Mouse (Mus musculus) lung, postnatal 14 days (tissue): ENCODE results near the gene Col8a2.

Experiments
- DNase-seq: peaks from one replicate; pipeline ENCODE4 v3.0.0; 2021

The Col8a2 gene

DNA sequence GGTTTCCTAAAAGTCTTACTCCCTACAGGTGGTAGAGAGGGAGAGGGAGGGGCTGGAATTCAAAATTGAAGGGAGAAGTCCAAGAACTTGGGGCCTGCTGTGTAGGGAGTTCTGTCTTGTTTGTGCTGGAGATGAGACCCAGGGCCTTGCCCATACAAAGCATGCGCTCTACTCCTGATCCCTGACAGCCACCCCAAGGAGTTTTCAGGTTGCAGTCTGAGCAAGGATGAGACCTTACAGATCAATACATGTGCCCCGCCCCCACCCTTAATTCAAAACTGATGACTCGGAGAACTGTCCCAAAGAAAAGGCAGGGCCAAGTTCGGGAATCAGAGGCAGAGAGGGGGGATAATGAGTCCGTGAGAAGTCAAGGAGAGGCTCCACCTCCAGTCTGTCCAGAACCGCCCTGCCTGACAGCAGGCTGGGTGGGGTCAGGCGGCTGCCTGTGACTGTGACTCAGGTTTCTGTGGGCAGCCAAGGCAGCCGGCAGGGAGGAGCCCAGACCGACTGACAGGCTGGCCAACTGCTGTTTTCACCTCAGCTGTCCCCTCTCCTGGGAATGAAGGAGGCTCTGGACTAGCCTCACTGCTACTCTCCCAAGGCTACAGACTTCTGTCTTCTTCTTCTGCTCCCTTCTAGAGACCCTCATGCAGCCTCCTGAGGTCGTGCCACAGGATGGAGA is 25.9 kb upstream of the Col8a2 start:
- peak; percentile 78 for DNase-seq

DNA sequence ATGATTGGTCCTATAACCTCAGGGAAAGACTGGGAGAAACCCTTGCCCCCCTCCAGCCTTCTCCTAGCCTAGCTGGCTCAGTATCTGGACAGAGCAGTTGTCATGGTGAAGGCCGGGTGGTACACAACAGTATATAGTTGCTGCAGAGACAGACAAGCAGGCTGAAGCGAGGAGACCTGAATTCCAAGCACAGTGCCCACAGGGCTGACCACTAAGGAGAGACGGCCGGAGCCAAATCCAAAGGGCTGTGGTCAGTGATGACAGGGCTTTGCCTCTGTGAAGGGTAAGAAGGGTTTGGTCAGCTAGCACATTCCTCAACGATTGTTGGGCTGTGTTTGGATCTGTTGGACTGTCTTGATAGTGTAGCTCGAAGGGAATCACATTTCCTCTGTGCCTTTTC is 25.3 kb upstream of the Col8a2 start:
- DNase-seq = no peak

DNA sequence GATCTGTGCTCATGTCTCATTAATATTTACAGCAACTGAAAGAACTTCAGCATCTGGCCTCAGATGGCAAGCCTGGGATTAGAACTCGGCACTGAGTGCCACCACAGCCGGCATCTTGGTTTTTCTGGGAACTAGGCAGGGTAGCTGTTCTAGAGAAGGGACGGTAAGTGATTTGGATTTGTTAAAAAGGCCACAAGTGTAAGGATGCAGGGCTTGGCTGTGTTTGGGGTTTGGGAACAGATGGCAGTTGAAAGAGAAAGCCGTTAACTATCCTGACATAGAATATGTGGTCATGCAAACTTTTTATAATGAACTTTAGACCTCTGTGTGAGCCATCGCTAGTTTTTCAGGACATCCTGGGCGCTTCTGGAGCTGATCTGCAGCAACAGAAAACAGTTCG is 24.9 kb upstream of the Col8a2 start:
- no peak for DNase-seq

DNA sequence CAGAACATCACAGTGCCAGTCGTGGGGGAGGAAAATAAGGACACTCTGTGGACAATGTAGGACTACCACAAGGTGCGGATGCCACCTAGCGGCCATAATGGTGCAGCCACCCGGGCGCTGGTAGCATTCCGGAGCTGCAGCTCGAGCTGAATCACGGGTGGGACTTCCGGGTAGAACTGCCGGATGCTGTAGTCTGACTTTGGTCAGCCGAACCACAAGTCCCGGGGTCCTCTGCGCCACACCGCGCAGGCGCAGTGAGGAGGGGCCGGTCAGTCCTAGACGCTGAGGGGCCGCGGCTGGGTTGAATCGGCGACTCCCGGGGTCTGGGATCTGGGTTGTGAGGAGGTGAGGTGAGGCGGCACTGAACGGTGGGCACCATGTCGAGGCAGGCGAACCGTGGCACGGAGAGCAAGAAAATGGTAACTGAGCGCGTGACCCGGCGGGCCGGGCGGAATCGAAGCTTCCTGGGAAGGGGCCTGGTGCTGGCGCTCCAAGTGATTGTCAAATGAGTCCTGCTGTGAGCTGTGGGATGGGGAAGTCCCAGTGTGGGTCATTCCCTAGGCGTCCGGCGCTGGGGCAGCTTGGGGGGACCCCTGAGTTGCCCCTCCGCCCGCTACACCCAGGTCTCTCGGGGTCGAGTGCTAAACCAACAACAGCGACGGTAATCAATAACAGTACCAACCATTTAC is 24.3 kb upstream of the Col8a2 start, which contains the start of gene Trappc3:
Gene Trappc3, plus strand, starts transcription at position 207 of the 689 bp plus-strand sequence.
- peak; percentile 100 for DNase-seq

DNA sequence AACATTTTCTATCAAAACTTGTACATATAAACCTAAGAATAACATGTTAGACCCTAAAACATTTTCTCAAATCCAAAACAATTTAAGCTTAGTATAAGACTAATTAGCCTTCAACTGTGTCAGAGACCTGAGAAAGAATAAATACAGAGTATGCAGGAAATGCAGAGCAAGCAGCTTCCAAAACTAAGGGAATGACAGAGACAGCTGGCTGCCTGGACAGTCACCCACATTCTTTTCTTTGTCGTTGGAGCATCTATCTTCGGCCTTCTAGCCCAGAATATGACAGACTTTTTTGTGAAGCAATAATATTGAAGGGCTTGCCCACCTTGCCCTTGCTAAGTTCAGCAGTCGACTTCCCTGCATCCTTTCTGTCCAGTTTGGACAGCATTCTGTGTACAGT is 17.3 kb upstream of the Col8a2 start:
- DNase-seq = no peak

DNA sequence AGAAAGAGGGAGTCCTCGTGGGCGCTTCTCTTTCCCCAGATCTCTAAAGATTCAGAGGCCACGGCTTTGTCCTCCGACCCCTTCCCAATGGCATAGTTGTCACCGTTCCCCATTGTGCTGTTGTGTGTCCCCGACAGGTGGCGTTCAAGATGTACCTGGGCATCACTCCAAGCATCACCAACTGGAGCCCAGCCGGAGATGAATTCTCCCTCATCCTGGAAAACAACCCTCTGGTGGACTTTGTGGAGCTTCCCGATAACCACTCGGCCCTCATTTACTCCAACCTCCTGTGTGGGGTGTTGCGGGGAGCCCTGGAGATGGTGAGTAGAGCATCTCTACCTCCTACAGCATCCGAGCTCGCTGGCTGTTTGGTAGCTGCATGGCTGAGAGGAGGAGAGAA is 12.8 kb upstream of the Col8a2 start:
- no peak for DNase-seq

DNA sequence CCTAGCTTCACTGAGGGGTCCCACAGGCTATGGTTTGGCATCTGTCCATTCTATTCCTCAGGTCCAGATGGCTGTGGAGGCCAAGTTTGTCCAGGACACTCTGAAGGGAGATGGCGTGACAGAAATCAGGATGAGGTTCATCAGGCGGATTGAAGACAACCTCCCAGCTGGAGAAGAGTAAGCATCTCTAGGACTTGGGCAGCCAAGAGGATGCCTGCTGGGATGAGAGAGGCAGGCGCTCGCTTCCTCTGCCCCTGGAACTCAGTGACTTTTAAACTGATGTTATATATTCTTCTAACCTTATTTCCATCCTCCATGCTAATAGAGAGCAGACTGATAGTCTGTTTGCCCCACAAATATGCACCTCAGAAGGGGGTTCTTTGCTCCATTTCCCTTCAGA is 11.5 kb upstream of the Col8a2 start:
- no peak for DNase-seq

DNA sequence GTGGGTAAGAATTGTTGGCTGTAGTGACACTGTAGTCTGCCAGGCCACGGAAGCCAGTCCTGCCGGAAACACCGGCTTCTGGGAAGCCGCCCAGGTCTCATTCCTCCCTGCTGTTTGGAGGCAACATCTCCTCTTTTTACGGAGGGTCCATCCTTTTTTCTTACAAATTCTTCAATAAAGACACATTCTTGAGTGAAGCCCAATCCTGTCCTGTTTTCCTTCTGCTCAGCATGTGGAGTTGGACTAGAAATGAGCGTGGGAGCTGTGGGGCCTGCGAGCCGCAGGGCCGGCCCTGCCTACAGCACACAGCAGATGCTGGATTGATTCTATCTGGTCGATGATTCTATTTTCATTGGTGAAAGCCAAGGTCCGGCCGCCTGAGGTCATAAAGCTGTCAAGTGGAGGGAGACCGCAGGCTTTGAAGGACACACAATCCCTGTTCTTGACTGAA is 10.9 kb upstream of the Col8a2 start:
- DNase-seq = peak; percentile 30

DNA sequence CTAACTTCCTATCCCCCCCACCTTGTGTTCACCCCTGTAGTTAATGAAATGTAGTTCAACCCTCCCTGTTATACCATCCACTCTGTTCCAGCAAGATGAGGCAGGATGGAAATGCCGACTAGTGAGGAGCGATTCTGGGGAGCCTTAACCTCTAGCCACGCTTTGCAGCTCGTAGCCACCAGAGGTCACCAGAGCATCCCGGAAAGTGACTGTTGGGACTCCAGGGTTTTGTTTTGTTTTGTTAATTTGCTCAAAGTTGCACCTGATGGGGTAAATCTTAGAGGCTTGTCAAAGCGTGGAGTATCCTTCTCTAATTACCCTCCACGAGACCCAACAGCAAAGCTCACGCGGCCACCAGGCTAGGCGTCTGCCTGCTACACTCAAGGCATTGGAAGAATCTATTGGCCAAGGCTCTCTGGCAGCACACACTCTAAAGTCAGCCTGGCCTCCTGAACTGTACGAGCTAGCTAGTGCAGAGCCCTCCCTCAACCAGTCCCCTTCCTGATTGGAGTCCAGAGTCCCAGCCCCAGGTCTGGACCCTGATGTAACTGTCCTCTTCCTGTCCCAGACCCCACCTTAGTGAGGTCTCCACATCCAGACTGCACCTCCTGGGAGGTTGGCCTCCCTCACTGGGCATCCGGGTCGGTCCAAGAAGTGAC is 8.6 kb upstream of the Col8a2 start:
- peak; percentile 61 for DNase-seq

DNA sequence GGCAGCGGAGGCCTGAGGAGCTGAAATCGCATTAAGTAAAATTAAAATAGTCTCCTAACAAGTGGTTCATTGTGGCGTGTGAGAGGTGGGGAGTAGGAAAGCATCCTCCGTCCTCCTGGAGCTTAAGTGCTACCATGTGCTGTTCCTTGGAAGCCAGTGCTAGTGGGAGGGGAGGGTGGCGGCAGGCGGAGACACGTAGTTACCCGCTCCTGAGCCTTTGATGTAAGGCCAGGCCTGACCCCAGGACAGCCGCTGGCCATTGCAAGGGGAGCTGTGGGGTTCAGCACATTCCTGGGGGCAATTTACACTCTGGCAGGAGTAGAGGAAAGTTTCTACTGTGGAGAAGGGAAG is 8.1 kb upstream of the Col8a2 start:
- DNase-seq = no peak

DNA sequence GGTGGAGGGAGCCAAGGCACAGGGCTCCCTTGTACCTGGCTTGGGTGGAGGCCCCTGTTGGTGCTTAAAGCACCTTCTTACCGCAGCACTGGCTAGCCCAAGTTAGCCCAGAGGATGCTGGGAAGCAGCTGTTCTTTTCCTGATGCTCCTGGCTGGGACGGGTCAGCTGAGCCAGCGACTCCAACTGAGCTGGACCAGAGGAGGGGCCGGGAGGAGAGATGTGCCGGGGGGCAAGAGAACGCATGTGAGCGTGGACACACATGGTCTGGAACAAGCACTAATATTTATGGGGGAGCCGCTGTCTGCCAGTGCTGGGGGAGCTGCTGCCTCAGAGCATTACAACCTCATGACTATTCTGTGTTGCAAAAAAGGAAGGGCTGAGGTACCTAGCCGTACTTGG is 7.6 kb upstream of the Col8a2 start:
- DNase-seq = no peak

DNA sequence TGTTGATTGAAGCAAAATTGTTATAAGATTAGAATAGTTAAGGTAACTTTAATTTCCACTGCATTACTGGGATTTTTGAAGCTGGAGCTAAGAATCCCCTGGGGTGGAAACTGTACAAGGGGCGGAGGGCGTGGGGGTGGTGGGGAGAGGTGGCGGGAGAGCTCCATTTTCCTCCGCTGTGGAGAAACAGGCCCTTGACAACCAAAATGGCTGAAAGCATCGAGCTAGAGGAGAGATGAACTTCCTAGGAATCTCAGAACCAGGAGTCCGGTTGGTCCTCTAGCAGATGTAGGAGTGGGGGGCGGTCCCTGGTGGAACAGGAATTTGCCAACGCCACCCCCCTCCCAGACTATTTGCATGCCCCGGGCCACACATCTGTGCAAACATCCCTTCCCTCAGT is 4.9 kb upstream of the Col8a2 start:
- DNase-seq = no peak

DNA sequence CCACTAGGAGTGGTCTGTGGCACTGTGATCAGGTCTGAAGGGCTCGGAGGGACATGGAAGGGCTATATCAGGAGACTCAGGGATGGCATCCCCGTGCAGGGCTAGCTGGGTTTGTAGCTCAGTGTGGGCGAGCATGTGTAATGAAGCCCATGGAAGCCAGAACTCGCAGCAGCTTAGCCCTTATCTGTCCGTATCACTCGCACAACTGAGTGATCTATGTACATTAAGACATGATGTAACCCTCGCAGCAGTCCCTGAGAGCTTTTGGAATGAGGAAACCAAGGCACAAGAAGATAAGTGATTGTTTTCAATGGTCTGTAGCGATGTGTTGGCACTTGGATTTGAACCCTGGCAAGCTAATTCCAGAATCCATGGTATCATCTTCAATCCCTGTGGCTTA is 3.0 kb upstream of the Col8a2 start:
- DNase-seq = no peak

DNA sequence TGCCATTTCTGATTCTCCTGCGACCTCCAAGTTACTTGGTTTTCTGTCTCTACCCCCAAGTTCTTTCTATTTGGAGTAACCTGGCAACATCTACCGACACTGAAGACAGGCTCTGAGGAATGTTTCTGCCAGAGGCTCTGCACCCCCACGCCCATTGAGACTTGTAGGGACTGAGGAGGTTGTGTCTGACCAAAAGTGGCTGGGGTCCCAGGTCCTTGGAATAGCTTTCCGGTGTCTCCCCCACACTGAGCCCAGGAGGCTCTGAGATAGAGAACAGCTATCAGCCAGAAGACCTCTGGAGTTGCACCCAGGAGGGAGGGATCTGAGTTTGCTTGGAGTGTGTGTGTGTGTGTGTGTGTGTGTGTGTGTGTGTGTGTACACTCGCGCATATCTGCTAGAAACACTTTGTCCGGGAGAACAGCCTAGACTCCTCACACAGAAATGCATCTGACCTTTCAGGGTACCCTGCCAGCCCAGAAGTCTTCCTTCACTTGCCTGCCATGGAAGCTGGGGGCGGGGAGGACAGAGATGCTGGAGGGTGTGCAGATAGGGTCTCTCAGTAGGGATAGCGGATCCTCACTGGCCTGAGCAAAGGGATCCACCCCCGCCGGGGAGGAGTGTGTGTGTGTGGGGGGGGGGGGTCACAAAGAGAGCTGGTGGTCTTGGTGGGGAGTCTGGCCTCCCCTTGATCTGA is 856 bp downstream of the Col8a2 start:
- DNase-seq = no peak

DNA sequence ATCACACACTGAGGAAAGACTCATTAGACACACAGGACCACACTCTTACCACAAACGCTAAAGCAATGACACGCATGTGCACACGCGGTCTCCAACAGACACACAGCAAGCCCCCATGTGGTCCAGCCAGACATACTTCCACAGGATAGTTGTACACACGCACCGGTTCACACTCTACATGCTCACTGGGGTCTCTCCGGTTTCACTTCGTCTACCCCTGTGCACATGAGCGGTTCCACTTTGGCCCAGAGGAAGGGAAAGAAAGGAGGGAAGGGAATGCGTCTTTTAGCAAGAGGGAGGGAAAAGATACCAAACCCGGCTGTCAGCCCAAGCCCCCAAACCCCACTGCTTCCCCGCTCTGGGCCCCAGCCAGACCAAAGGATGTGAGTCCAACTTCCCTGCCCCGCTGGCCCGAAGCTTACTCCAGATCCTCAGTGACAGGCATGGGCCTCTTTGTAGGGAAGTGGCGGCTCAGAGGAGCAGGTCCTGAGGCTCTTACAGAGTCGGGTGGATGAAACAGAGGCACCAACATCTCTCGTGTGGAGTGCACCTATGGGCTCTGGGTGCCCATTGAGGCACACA is 1.6 kb downstream of the Col8a2 start:
- no peak for DNase-seq

DNA sequence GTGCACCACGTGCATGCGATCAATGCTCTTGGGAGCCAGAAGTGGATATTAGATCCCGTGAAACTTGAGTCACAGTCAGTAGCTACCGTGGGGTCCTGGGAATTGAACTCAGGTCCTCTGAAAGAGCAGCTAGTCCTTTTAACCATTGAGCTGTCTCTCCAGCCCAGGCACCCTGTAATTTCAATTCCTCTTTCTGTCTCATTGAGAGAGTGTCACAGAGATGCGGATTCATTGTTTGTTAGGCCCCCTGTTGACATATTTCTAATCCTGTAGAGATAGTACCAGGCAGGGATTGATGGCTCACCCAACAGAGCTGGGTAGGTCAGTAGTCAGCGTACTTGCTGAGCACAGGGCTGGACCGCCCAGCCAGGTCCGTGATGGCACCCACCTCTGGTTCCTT is 3.7 kb downstream of the Col8a2 start:
- DNase-seq = no peak

DNA sequence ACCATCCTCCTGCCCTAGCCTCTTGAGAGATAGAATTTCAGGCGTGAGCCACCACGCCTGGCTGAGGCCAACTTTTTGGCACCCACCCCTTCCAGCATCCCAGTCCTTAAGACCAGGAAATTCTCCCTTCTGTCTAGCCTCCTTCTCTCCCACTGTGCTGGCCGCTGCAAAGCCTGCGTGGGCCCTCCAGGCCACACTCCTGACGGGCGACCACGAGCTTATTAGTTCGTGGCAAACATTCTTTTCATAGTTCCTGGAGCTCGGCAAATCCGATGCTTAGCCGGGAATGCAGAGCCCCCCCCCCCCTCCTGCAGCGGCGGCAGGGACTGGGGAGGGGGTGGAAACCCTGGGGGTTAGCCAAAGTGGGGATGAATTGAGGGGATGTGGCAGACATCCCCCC is 4.6 kb downstream of the Col8a2 start:
- DNase-seq = no peak

DNA sequence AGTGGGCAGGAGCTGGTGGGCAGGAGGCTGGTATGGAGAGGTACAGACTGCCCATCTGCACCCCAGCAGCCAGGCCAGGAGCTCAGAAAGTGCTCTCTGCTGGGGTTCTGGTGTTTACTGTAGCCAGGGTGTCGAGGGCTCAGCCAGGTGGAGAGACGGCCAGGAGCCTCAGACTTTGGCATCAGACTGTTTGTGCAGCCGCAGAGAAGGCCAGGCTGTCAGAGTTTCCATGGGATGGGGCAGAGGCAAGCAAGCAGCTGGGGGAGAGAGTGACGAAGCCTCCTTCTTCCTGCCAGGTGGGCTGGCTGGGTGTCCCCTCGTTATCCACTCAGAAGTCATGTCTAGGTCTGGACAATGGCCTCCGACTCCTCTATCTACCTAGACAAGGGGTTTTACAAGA is 8.6 kb downstream of the Col8a2 start:
- no peak for DNase-seq

DNA sequence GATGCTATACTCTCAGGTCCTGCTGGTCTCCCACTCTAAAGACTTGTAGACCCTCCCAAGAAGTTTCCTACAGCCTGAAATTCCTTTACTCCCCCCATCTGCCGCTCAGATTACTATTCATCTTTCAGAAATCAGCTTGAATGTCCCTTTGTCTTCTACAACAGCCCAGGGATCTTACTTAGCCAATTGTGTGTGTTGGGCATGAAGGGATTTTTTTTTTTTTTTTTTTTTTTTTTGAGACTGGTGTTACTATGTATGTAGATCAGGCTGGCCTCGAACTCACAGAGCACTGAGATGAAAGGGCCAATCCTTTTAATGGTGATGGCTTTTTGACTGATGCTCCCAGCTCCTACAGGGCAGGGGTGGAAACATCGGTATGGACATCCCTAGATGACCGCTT is 9.3 kb downstream of the Col8a2 start:
- DNase-seq = no peak

DNA sequence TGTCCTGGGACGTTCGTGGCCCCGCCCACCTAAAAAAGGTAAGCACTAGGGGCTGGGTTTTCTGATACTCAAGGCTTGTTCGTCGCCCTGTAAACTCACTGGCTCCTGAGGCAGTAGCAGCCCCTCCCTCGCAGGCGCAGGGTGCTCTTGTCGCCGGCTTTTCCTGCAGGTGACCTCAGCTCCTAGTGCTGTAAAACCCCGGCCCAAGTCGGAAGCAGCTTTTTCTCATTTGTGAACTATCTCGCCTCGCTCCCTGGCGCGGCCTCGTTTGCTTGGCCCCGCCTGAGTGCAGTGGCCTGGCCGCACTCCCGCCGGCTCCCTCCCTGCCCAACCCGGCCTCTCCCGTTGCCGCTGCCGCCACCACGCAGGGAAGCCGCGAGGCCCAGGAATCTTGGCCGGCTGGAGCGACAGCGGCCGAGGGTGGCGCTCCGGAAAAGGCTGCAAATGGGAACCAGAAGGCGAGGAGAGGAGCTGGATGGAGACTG is 10.1 kb downstream of the Col8a2 start:
- DNase-seq = peak; percentile 77

DNA sequence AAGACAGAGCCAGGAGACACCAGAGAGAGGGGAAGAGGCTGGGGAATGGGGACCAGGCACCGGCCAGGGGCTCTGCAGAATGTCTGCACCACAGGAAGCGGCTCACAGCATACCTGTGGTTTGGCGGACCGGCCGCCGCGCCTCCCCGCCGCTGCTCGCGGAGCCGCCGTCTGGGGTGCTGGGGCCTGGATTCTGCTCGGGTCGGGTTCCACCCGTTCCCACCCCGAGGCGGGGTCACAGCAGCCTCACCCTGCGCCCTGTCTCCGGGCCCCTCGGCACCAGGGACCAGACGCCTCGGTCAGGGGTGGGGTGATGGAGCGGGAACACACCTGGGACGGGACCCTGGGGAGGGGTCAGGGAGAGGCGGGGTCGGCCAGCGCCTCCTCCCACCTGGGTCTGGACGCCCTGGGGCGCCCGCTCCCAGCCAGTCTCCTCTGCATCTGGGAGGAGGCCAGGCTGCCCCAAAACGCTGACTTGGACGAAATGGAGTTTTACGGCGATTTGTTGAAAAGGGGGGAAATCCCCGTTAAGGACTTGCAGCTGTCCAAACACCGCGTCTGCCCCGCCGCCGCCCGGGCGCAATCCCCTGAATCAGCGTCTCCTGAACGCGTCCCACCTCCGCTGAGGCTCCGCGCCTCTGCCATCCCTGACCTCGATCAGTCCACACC is 14.5 kb downstream of the Col8a2 start:
- DNase-seq = no peak

DNA sequence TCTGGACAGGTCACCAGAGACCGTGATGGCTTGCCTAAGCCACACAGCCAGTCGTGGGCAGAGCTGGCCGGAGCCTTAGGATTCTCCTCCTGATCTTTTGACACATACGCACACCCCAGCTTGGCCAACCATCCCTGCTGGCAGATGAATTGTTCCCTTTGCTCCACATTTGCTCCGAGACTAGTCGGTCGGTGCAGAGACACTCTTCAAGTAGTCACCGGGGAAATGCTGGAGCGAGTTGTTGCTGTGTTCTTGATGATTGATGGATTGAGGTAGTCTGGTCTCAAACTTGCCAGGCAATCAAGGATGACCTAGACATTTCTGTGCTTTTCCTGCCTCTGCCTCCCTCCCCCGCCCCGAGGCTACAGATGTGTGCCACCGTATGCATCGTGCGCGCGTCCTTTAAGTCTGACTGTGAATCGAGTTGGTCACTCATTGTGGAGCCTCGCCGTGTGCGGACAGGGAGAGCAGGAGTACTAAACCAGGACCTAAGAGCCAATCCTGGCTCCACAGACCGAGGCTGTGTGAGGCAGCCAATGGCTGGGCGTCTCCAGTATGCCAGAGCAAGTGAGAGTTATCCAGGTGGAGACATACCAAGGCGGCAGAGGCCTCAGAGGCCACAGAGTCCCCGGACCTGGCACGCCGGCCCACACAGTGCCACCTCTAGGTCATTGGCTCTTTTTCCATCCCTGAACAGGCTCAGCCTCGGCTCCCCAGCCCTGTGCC is 15.2 kb downstream of the Col8a2 start:
- DNase-seq = no peak
